Mouse (Mus musculus) heart, embryonic 15.5 days (tissue): Measurements from ENCODE around the gene Aox3. TPM values are rescaled to one million over a fixed set of nuclear protein-coding genes. Genes with fewer than 3 reads are reported as not detected.

ENCODE experiments used
- ATAC-seq: fragments of 200-750 bp; cut with Nextera tagmentation; replicated peaks from 2 replicates; pipeline ENCODE4 v1.8.0; 2017; ENCODE audit warnings: low read depth, moderate TSS enrichment; ENCODE audit not compliant: insufficient number of reproducible peaks, insufficient read depth, low FRiP score
- H3K27ac ChIP-seq: fragments of 300-500 bp; sonication (generic); 2 replicates; pipeline ENCODE4 v1.5.1; 2015; ENCODE audit warnings: mild to moderate bottlenecking, inconsistent platforms
- H3K27me3 ChIP-seq: fragments of 300-500 bp; sonication (generic); 2 replicates; pipeline ENCODE4 v1.6.1; 2015; ENCODE audit warnings: inconsistent platforms
- H3K36me3 ChIP-seq: fragments of 300-500 bp; sonication (generic); 2 replicates; pipeline ENCODE4 v1.6.1; 2015; ENCODE audit warnings: mild to moderate bottlenecking, inconsistent platforms
- H3K4me1 ChIP-seq: fragments of 300-500 bp; sonication (generic); replicated peaks from 2 replicates; pipeline ENCODE4 v1.6.1; 2015; ENCODE audit warnings: inconsistent platforms
- H3K4me2 ChIP-seq: fragments of 300-500 bp; sonication (generic); 2 replicates; pipeline ENCODE4 v1.6.1; 2015; ENCODE audit warnings: inconsistent platforms, mild to moderate bottlenecking, moderate library complexity
- H3K4me3 ChIP-seq: fragments of 300-500 bp; sonication (generic); 2 replicates; pipeline ENCODE4 v1.5.1; 2015; ENCODE audit warnings: mild to moderate bottlenecking, inconsistent platforms
- H3K9ac ChIP-seq: fragments of 300-500 bp; sonication (generic); 2 replicates; pipeline ENCODE4 v1.6.1; 2015; ENCODE audit warnings: mild to moderate bottlenecking, inconsistent platforms
- H3K9me3 ChIP-seq: fragments of 300-500 bp; sonication (generic); replicated peaks from 2 replicates; pipeline ENCODE4 v1.6.1; 2016; ENCODE audit warnings: inconsistent platforms
- WGBS: fragments of 180-500 bp; shearing (Covaris S2); methylation state at CpG from one replicate; pipeline ENCODE4 v1.1.7; 2015; ENCODE audit warnings: mixed read lengths; 5-methylcytosine and 5-hydroxymethylcytosine counted together
- polyA plus RNA-seq: library from polyadenylated mRNA; unstranded; fragments of >200 nt; fragmentation: Nextera tagmentation; extraction: Ambion mirVana; gene quantifications from 2 replicates; pipeline ENCODE4 v1.2.1, GENCODE M21; 2015

Gene Aox3
- polyA plus RNA-seq, 1 experiment from 2014 or later, result 0.43 TPM

- Histone ChIP-seq H3K4me2 (no peak overlapping the region), H3K9me3 (0 out of 2 replicates have a peak, but pooled peaks cover 2% of the 10 kb centered on the region), H3K4me1 (no peaks in the 10 kb centered on the region), H3K4me3 (no peak overlapping the region), H3K36me3 (no peaks in the 10 kb centered on the region), H3K27ac (no peak overlapping the region), H3K27me3 (peaks cover 4% of the 10 kb centered on the region), H3K9ac (no peak overlapping the region)
- ATAC-seq, result no peak
- 54% methylated on average over 10 of the region's 10 CpGs for WGBS
Measured at GRCm38 (mm10) chr1:58144384-58145069, 31.6 kb downstream of the Aox3 start.

GRCm38 (mm10) chr1:58146026-58146425 lies 33.1 kb downstream of the Aox3 start:
- Histone ChIP-seq H3K27me3 (peaks cover 4% of the 10 kb centered on the region), H3K27ac (no peak overlapping the region), H3K4me1 (no peaks in the 10 kb centered on the region), H3K9me3 (no peaks in the 10 kb centered on the region), H3K4me2 (no peak overlapping the region), H3K4me3 (no peak overlapping the region), H3K36me3 (no peaks in the 10 kb centered on the region), H3K9ac (no peak overlapping the region)
- ATAC-seq, result no peak
- 81% methylated on average over 10 of the region's 10 CpGs for WGBS

DNA sequence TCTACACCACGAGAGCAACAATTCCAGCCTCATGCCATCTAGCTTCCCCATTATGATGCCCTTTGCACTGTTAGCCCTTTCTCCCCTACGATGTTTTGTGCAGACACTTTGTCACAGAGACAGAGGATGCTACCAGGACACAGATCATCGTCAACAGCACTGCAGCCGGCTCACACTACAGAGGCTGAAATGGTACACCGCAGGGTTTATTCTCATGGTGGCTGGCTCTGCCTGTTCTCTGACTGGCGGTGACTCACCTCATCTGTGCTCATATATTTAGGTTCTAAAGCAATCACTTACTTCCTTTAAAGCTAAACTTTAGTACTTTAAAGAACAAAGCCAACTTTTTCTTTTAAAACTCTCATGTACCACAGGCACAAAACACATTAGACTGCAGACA lies 34.8 kb downstream of the Aox3 start:
- 70% methylated on average over 6 of the region's 6 CpGs for WGBS
- H3K27ac ChIP-seq, result no peak overlapping the region
- ATAC-seq, result no peak
- H3K4me2 ChIP-seq, result no peak overlapping the region
- H3K9me3 ChIP-seq, result no peaks in the 10 kb centered on the region
- H3K27me3 ChIP-seq, result peaks cover 4% of the 10 kb centered on the region
- no peak overlapping the region for H3K9ac ChIP-seq
- no peaks in the 10 kb centered on the region for H3K4me1 ChIP-seq
- H3K36me3 ChIP-seq, result no peaks in the 10 kb centered on the region
- H3K4me3 ChIP-seq, result no peak overlapping the region

DNA sequence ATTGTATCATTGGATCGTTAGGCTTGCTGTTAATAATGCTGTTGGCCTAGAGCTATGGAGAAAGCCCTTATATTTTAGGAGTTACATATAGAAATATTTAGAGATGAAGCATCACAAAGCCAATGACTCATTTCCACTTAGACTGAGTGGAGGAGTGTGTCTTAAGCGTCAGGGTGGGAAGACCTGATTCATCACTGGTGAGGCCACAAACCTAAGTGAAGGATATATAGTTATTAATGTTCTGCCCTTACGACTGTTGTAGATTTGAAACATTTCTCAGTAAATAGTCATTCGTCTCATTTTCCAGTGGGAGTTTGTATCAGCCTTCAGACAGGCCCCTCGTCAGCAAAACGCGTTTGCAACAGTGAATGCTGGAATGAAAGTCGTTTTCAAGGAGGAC lies 39.3 kb downstream of the Aox3 start:
- WGBS, result 53% methylated on average over 8 of the region's 8 CpGs
- Histone ChIP-seq H3K4me2 (no peak overlapping the region), H3K4me1 (no peaks in the 10 kb centered on the region), H3K27me3 (peaks cover 4% of the 10 kb centered on the region; the same call in 1 of the 2 replicates), H3K27ac (no peak overlapping the region), H3K36me3 (no peaks in the 10 kb centered on the region), H3K9me3 (no peaks in the 10 kb centered on the region), H3K9ac (no peak overlapping the region), H3K4me3 (no peak overlapping the region)
- no peak for ATAC-seq

DNA sequence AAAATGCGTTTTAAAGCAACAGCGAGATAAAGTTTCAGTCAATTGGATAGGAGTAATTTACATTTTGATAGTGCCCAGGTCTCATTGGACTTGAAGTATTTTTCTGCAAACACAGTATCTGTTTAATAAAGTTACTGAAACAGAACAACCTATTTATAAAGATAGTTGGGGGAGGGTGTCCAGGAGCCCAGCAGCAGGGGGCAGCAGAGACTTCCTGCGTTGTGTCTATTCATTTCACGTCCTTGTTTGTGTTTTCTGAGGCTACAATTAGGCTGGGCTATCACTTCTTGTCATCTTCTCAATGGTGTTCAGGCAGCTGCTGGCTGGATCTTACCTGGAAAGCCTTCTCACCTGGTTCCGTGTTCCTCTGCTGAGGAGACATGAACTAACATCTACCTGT lies 43.8 kb downstream of the Aox3 start:
- no peaks in the 10 kb centered on the region for H3K36me3 ChIP-seq
- no peak overlapping the region for H3K4me3 ChIP-seq
- H3K4me1 ChIP-seq, result no peaks in the 10 kb centered on the region
- no peak for ATAC-seq
- no peaks in the 10 kb centered on the region for H3K27me3 ChIP-seq
- no peak overlapping the region for H3K9ac ChIP-seq
- no peak overlapping the region for H3K4me2 ChIP-seq
- no peaks in the 10 kb centered on the region for H3K9me3 ChIP-seq
- WGBS, result 45% methylated on average over 5 of the region's 5 CpGs
- no peak overlapping the region for H3K27ac ChIP-seq

- no peaks in the 10 kb centered on the region for H3K9me3 ChIP-seq
- H3K4me1 ChIP-seq, result no peaks in the 10 kb centered on the region
- H3K9ac ChIP-seq, result no peak overlapping the region
- H3K4me2 ChIP-seq, result no peak overlapping the region
- H3K4me3 ChIP-seq, result no peak overlapping the region
- H3K36me3 ChIP-seq, result no peaks in the 10 kb centered on the region
- WGBS, result 65% methylated on average over 6 of the region's 6 CpGs
- no peak for ATAC-seq
- H3K27me3 ChIP-seq, result peaks cover 5% of the 10 kb centered on the region; the same call in 1 of the 2 replicates
- H3K27ac ChIP-seq, result no peak overlapping the region
Measured at GRCm38 (mm10) chr1:58169893-58170292, 57.0 kb downstream of the Aox3 start.

DNA sequence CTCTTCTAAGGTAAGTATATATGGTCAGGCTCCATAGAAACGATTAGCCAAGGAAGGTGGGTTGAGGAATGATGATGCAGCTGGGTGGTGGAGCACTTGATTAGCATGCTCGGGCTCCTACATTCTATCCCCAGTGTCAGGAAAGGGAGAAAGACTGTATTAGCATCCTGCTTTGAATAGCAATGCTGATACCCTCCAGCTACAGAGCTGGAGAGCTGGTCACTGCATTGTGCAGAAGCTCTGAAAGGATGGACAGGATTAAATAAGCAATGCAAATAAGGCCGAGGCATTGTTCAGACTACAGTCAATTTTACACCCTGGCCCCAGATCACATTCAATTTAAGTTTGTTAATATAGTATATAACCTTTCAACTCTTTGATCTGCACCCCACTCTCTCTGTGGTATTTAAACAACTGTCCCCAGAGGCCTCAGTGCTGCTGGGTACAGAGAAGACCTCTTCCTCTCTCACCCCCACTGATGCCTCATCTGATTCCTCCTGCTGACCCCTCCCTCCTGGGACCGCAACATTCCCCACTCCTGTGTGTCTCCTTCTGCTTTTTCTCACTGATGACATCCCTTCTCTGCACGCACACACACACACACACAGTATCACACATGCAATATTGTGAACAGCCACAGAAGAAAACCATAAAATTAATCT lies 75.7 kb downstream of the Aox3 start:
- Histone ChIP-seq H3K4me3 (no peak overlapping the region), H3K27me3 (no peaks in the 10 kb centered on the region), H3K9me3 (no peaks in the 10 kb centered on the region), H3K36me3 (no peaks in the 10 kb centered on the region), H3K27ac (no peak overlapping the region), H3K4me1 (no peaks in the 10 kb centered on the region), H3K4me2 (no peak overlapping the region), H3K9ac (no peak overlapping the region)
- ATAC-seq, result no peak
- WGBS, result 61% methylated on average over 5 of the region's 5 CpGs

DNA sequence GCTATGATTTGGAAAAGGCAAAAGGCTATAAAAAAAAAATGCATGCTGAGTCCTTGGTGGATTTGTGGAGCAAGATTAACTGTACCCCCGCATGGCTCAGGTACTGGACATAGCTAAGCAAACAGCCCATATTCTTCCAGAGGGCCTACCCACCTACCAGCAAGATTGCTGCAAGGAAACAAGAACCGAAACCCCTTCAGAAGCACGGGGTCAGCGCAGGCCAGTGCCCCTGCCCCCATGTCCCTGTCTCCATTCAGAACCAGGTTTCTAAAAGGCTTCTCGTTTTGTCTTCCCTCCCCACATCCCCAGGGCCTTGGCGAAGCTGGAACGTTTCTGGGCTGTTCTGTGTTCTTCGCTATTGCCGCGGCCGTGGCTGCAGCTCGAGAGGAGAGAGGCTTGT lies 81.4 kb downstream of the Aox3 start:
- Histone ChIP-seq H3K9ac (no peak overlapping the region), H3K4me3 (no peak overlapping the region), H3K27ac (no peak overlapping the region), H3K4me2 (no peak overlapping the region), H3K9me3 (no peaks in the 10 kb centered on the region), H3K27me3 (no peaks in the 10 kb centered on the region), H3K36me3 (no peaks in the 10 kb centered on the region), H3K4me1 (peaks cover 10% of the 10 kb centered on the region; the same call in 1 of the 2 replicates)
- 92% methylated on average over 12 of the region's 12 CpGs for WGBS
- ATAC-seq, result no peak

GRCm38 (mm10) chr1:58194988-58195387 lies 82.1 kb downstream of the Aox3 start:
- Histone ChIP-seq H3K27ac (no peak overlapping the region), H3K4me3 (no peak overlapping the region), H3K4me2 (peak overlapping the region; percentile 42; the same call in 1 of the 2 replicates), H3K36me3 (no peaks in the 10 kb centered on the region), H3K9ac (no peak overlapping the region), H3K27me3 (no peaks in the 10 kb centered on the region), H3K9me3 (no peaks in the 10 kb centered on the region), H3K4me1 (peaks cover 10% of the 10 kb centered on the region; the same call in 1 of the 2 replicates)
- no peak for ATAC-seq
- 63% methylated on average over 3 of the region's 3 CpGs for WGBS

GRCm38 (mm10) chr1:58195541-58195940 lies 82.6 kb downstream of the Aox3 start:
- Histone ChIP-seq H3K27me3 (no peaks in the 10 kb centered on the region), H3K9ac (no peak overlapping the region), H3K4me2 (peak overlapping the region; percentile 42; the same call in 1 of the 2 replicates), H3K27ac (no peak overlapping the region), H3K36me3 (no peaks in the 10 kb centered on the region), H3K4me1 (peaks cover 10% of the 10 kb centered on the region; the same call in 1 of the 2 replicates), H3K4me3 (no peak overlapping the region), H3K9me3 (no peaks in the 10 kb centered on the region)
- 14% methylated on average over 10 of the region's 10 CpGs for WGBS
- ATAC-seq, result no peak

- H3K4me1 ChIP-seq, result peaks cover 10% of the 10 kb centered on the region; the same call in 1 of the 2 replicates
- 77% methylated on average over 9 of the region's 9 CpGs for WGBS
- ATAC-seq, result no peak
Measured at GRCm38 (mm10) chr1:58197023-58197422, 84.1 kb downstream of the Aox3 start.

GRCm38 (mm10) chr1:58198386-58198785 lies 85.5 kb downstream of the Aox3 start:
- WGBS, result 33% methylated on average over 4 of the region's 4 CpGs
- Histone ChIP-seq H3K4me1 (peaks cover 10% of the 10 kb centered on the region; the same call in 1 of the 2 replicates), H3K9me3 (no peaks in the 10 kb centered on the region), H3K9ac (no peak overlapping the region), H3K4me2 (no peak overlapping the region), H3K36me3 (no peaks in the 10 kb centered on the region), H3K4me3 (no peak overlapping the region), H3K27ac (no peak overlapping the region), H3K27me3 (no peaks in the 10 kb centered on the region)
- no peak for ATAC-seq

More at GRCm38 (mm10) chr1:58197023-58197422, 84.1 kb downstream of the Aox3 start:
- no peak overlapping the region for H3K4me3 ChIP-seq
- no peaks in the 10 kb centered on the region for H3K27me3 ChIP-seq
- no peak overlapping the region for H3K27ac ChIP-seq
- H3K9ac ChIP-seq, result no peak overlapping the region
- H3K4me2 ChIP-seq, result no peak overlapping the region
- H3K9me3 ChIP-seq, result no peaks in the 10 kb centered on the region
- H3K36me3 ChIP-seq, result no peaks in the 10 kb centered on the region
